Mouse (Mus musculus) brain, embryonic 14.5 days (tissue): ENCODE results near the gene Stpg1.

ENCODE experiments used
- CTCF ChIP-seq: fragments of 200-500 bp; IDR thresholded peaks from 2 replicates; pipeline ENCODE4 v1.5.1; 2012; ENCODE audit warnings: inconsistent platforms, mild to moderate bottlenecking, moderate library complexity, borderline replicate concordance; ENCODE audit not compliant: insufficient read depth, insufficient read length; ENCODE audit errors: extremely low read depth
- POLR2A ChIP-seq: fragments of 200-500 bp; IDR thresholded peaks from 2 replicates; pipeline ENCODE4 v1.6.1; 2012; ENCODE audit warnings: mild to moderate bottlenecking, inconsistent platforms, borderline replicate concordance; ENCODE audit not compliant: poor library complexity, insufficient read depth, insufficient read length, severe bottlenecking; ENCODE audit errors: extremely low read depth

DNA sequence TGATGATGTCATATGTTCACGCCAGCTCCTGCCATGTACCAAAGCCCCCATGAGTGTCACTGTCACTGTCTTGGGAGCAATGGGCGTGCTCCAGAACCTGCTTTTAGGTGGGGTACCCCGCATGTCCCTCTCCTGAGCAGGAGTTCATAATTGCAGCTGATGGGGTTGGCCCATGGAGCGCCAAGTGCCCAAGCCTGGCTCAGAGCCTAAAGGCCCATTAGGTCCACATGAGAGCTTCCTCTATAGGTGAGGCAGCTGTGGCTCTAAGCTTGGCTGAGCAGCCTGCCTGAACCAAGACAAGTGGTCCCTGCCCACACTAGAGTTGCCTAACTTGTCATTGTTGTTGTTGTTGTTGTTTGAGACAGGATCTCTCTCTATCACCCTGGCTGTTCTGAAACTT is 52.2 kb downstream of the Stpg1 start:
- TF ChIP-seq POLR2A (no peak), CTCF (no peak)
